Mouse (Mus musculus) lung, adult 2 months (tissue): ENCODE measurements at regions not wholly inside any gene's neighbourhood (a gene's known extent, or its start where the extent isn't known, plus 50 kb on each side); places are given as distances from the start of the nearest gene placed in this dataset.

ENCODE experiments used
- CTCF ChIP-seq: fragments of 200-500 bp; IDR thresholded peaks from 2 replicates; pipeline ENCODE4 v1.5.1; 2011; ENCODE audit warnings: mild to moderate bottlenecking, low read length, control low read depth; ENCODE audit not compliant: insufficient read depth
- POLR2A ChIP-seq: fragments of 200-500 bp; IDR thresholded peaks from 2 replicates; pipeline ENCODE4 v1.6.1; 2011; ENCODE audit warnings: low read depth, mild to moderate bottlenecking, control low read depth, low read length, borderline replicate concordance; ENCODE audit errors: extremely low read depth

DNA sequence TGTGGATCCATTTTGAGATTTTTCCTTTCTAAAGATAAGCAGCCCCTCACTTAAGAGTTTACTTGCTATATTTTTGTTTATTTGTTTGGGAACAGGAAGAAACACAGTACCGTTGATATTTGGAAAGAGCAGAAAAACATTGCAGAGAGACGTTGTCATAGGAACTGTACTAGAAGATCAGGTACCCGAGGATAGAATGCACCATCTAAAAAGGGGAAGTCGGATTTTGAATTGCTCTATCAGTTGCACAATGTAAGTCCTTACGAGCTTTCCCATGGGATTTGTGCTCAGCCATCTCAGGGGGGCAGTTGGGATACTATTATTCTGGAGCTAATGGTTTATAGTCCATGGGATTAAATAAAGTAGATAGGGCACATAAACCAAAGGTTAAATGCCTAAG is 58.7 kb upstream of the Btg3 start:
- TF ChIP-seq POLR2A (no peak), CTCF (no peak)
